Mouse (Mus musculus) kidney, embryonic 16.5 days (tissue): ENCODE measurements around the gene Tgfbrap1. TPM values are rescaled to one million over a fixed set of nuclear protein-coding genes. Genes with fewer than 3 reads are reported as not detected.

ENCODE experiments used
- microRNA-seq: library from miRNA; unstranded; fragments of <30 nt; microRNA quantifications from one replicate; pipeline ENCODE4, GENCODE M21; 2016
- polyA plus RNA-seq: library from polyadenylated mRNA; unstranded; fragments of >200 nt; fragmentation: Nextera tagmentation; extraction: Ambion mirVana; gene quantifications from 2 replicates; pipeline ENCODE4 v1.2.1, GENCODE M21; 2015

Gene Tgfbrap1
- polyA plus RNA-seq, 1 experiment from 2014 or later: 10.8 TPM

Small RNAs within 50 kb of the gene (microRNA-seq; reads per million reads assigned to microRNA genes)
- gene Gm24001: not detected

Other genes starting within 250 kb of the Tgfbrap1 start
- 59.1 and 65.0 TPM in 2 replicates for gene Mrps9, start 247.4 kb downstream of the Tgfbrap1 start, polyA plus RNA-seq
- gene Gpr45, start 145.8 kb downstream of the Tgfbrap1 start, polyA plus RNA-seq: 10.3 and 11.3 TPM in 2 replicates
- 36.4 and 36.8 TPM in 2 replicates for gene AI597479, start 73 bp upstream of the Tgfbrap1 start, polyA plus RNA-seq
- 101 and 104 TPM in 2 replicates for gene Fhl2, start 98.3 kb upstream of the Tgfbrap1 start, polyA plus RNA-seq